Mouse (Mus musculus) midbrain, embryonic 15.5 days (tissue): ENCODE results near the gene Svip. TPM values are rescaled to one million over a fixed set of nuclear protein-coding genes. Genes with fewer than 3 reads are reported as not detected.
A peak's percentile ranks its signal among the peaks of the same experiment; 100 is the strongest.

Experiments used
- ATAC-seq: fragments of 200-750 bp; cut with Nextera tagmentation; replicated peaks from 2 replicates; pipeline ENCODE4 v1.8.0; 2017; ENCODE audit warnings: moderate TSS enrichment
- H3K27ac ChIP-seq: fragments of 300-500 bp; sonication (generic); 2 replicates; pipeline ENCODE4 v1.5.1; 2015; ENCODE audit warnings: mild to moderate bottlenecking, inconsistent platforms
- H3K27me3 ChIP-seq: fragments of 300-500 bp; sonication (generic); replicated peaks from 2 replicates; pipeline ENCODE4 v1.6.1; 2015; ENCODE audit warnings: inconsistent platforms
- H3K36me3 ChIP-seq: fragments of 300-500 bp; sonication (generic); replicated peaks from 2 replicates; pipeline ENCODE4 v1.6.1; 2015; ENCODE audit warnings: inconsistent platforms
- H3K4me1 ChIP-seq: fragments of 300-500 bp; sonication (generic); 2 replicates; pipeline ENCODE4 v1.6.1; 2015; ENCODE audit warnings: inconsistent platforms
- H3K4me2 ChIP-seq: fragments of 300-500 bp; sonication (generic); 2 replicates; pipeline ENCODE4 v1.6.1; 2015; ENCODE audit warnings: inconsistent platforms, mild to moderate bottlenecking, moderate library complexity
- H3K4me3 ChIP-seq: fragments of 300-500 bp; sonication (generic); 2 replicates; pipeline ENCODE4 v1.5.1; 2015; ENCODE audit warnings: mild to moderate bottlenecking, inconsistent platforms
- H3K9ac ChIP-seq: fragments of 300-500 bp; sonication (generic); 2 replicates; pipeline ENCODE4 v1.6.1; 2015; ENCODE audit warnings: mild to moderate bottlenecking, inconsistent platforms
- H3K9me3 ChIP-seq: fragments of 300-500 bp; sonication (generic); 2 replicates; pipeline ENCODE4 v1.6.1; 2016; ENCODE audit warnings: inconsistent platforms
- WGBS: fragments of 180-500 bp; shearing (Covaris S2); methylation state at CpG from one replicate; pipeline ENCODE4 v1.1.7; 2015; ENCODE audit warnings: mixed read lengths; 5-methylcytosine and 5-hydroxymethylcytosine counted together
- polyA plus RNA-seq: library from polyadenylated mRNA; unstranded; fragments of >200 nt; fragmentation: Nextera tagmentation; extraction: Ambion mirVana; gene quantifications from 2 replicates; pipeline ENCODE4 v1.2.1, GENCODE M21; 2015

Gene Svip
- polyA plus RNA-seq, 1 experiment from 2014 or later, result 18.1 TPM

DNA sequence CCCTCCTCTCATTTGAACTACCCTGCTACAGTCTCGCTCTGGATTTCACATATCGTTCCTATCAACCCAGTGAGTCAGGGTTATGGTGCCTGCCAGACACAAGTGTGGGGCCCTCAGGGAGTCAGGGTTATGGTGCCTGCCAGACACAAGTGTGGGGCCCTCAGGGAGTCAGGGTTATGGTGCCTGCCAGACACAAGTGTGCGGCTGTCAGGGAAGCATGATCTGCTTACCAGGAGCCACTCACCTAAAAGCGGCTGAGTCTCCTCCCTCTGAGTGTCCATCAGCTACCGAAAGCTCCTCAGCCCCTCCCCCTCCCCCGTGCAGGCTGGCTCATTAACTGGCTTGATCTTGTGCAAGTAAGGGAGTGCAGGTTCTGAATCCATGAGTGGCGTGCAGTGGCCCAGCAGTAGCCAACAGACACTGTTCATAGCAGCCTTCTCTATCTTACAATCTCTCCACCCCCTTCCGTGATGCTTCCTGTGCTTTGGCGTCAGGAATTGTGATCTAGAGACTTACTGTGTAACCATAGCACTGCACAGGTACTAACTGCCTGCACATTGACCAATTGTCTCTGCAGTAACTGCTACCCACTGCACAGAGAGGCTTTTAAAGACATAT is 50.3 kb downstream of the Svip start:
- peak overlapping the region; percentile 18 for H3K27ac ChIP-seq
- H3K4me2 ChIP-seq, result no peak overlapping the region
- peaks cover 21% of the 10 kb centered on the region for H3K4me1 ChIP-seq
- no peaks in the 10 kb centered on the region for H3K9me3 ChIP-seq
- no peaks in the 10 kb centered on the region for H3K27me3 ChIP-seq
- no peak overlapping the region for H3K4me3 ChIP-seq
- ATAC-seq, result peak; percentile 74
- WGBS, result 47% methylated on average over 9 of the region's 9 CpGs
- H3K9ac ChIP-seq, result no peak overlapping the region
- no peaks in the 10 kb centered on the region for H3K36me3 ChIP-seq

Other genes with a start within 250 kb of the Svip start
- gene Gas2, start 144.0 kb downstream of the Svip start, polyA plus RNA-seq, result 15.5 and 17.2 TPM in 2 replicates
- 9.7 and 10.1 TPM in 2 replicates for gene Fancf, start 143.8 kb downstream of the Svip start, polyA plus RNA-seq
- not detected in 2 replicates for gene 1700015G11Rik, start 9.7 kb upstream of the Svip start, polyA plus RNA-seq